Mouse (Mus musculus): ENCODE measurements at regions not wholly inside any gene's neighbourhood (a gene's known extent, or its start where the extent isn't known, plus 50 kb on each side); places are given as distances from the start of the nearest gene placed in this dataset.

DNA sequence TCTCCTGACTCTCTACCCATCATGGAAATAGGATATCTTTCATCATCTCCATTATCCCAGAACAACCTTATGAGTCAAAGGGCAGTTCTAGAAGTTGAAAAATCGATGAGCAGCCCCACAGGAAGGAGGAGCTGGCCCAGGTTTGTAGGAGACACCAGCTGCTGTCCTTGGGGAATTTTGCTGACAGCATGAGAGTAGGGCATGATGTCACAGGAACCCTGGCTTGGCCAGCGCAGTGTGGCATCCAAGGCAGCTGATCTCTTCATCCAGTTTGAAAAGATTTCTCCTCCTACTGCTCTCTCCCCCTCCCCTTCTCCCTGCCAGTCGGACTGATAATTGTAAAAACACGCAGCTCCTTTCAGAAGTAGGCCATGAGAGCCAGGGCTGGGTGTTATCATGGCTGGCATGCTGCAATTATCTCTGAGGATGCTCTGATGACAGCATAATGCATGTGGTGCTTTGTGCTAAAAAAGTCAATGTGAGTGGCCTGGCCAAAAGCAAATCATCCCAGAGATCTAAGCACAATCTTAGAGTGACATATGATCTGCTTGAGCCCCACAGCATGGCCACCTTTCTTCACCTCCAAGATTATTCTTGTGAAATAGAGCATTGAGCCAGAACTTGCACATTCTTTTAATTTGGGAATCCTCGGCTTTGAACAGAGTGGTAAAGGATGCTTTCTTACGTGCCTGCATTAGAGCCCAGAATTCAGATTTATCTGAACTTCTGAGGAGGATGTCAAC is 54.2 kb downstream of the Gjd2 start:
- DNase-seq, result no peak

GRCm38 (mm10) chr2:113952480-113952879 is 60.9 kb downstream of the Gjd2 start:
- DNase-seq, result no peak

DNA sequence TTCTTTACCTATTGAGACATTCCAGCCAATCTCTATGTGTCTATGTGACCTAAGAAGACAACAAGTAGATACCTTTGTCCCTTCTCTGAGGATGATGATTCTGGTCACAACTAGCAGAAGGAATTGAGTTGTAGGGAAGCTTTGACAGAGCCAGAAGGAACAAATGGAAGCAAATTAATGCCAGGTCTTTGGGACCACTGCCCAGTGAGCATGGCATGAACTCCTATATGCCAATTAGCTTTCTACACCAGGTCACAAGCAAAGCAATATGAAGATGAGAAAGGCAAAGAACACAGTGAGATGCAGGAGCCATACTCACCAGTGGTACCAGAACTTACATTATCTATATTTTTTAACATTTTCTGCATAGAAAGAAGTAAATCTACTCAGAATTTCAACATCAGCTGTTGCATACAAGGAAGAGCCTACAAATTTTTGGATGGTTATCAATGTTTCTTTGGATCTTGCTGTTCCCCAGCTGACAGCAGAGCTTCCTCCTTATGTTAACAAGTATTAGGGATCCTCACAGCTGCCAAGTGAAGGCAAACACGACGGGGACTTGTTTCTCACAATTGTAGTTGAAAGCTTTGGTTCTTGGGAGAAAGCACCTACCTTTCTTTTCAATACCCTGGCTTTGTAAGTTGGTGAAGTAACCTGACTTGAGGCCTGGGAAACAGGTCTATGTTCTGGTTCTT is 64.0 kb downstream of the Gjd2 start:
- DNase-seq, result peak; percentile 94 to 95

- no peak for DNase-seq
Observed at GRCm38 (mm10) chr2:113931689-113932088, 81.7 kb downstream of the Gjd2 start.

GRCm38 (mm10) chr2:113930948-113931347 is 82.5 kb downstream of the Gjd2 start:
- no peak for DNase-seq

GRCm38 (mm10) chr2:113929650-113930049 is 81.2 kb upstream of the Arhgap11a start:
- DNase-seq, result no peak

- DNase-seq, result peak in 1 of 2 experiments; percentile 36
Observed at GRCm38 (mm10) chr2:113924138-113924537, 75.7 kb upstream of the Arhgap11a start.

- no peak for DNase-seq
Observed at GRCm38 (mm10) chr2:113918913-113919312, 70.5 kb upstream of the Arhgap11a start.

DNA sequence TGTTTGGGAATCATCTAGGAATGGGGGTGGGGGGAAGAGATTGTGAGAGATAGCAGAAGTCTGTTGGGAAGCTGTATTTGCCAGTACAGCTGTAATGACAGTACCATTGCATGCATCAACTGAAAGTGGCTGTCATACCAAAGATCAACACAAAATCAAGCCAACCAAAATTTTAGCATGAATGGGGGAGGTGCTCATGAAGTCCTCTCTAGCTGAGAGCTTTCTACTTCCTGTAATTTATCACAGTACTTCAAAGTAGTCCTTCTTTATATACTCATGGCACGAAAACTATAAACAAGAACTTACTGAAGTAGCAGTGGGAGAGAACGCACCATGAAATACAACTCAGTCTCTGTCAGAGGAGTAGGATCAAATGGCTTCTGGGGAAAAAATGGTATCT is 65.8 kb upstream of the Arhgap11a start:
- no peak for DNase-seq

DNA sequence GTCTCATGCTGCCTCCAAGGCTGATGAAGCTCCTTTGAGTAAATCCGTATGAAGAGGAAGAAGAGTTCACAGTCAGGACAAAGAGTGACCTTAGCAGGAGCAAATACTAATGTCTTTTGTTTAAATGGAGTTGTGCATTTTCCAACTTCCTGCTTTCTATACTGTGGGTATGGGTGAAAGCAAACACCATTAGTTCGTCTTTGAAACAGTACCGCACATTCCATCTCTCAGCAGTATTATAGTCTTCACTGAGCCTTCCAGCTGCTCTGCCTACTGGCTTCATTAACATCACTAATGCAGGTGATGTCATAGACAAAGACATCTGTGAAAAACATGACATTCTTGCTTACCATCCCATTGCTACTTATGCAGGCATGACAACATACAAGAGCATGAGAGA is 62.7 kb upstream of the Arhgap11a start:
- DNase-seq, result no peak

GRCm38 (mm10) chr2:113909502-113909901 is 61.0 kb upstream of the Arhgap11a start:
- no peak for DNase-seq

GRCm38 (mm10) chr2:113908636-113909035 is 60.2 kb upstream of the Arhgap11a start:
- DNase-seq, result no peak

DNA sequence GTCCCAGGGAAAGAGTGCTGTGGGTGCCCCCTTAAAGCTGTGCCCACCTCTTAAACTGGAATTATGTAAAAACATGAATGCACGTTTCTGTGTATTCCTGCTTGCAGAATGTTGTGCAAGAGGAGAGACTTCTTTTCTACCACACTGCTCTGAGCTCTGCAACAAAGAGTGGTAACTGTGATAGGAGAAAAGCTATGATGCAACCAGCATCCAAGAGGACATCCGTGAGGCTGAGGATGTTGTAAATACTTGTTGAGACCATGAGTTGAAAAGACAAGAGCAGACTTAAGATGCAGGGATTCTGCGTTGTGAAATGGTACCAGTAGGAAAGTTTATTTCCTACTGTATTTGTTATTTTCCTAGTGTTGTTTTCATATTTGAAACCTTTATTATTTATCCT is 56.0 kb upstream of the Arhgap11a start:
- no peak for DNase-seq

- no peak for DNase-seq
Observed at GRCm38 (mm10) chr2:113903865-113904264, 55.4 kb upstream of the Arhgap11a start.

- no peak for DNase-seq
Observed at GRCm38 (mm10) chr2:113903006-113903545, 54.6 kb upstream of the Arhgap11a start.

- DNase-seq, result peak in 1 of 2 experiments; percentile 8
Observed at GRCm38 (mm10) chr2:113902406-113902805, 53.9 kb upstream of the Arhgap11a start.

DNA sequence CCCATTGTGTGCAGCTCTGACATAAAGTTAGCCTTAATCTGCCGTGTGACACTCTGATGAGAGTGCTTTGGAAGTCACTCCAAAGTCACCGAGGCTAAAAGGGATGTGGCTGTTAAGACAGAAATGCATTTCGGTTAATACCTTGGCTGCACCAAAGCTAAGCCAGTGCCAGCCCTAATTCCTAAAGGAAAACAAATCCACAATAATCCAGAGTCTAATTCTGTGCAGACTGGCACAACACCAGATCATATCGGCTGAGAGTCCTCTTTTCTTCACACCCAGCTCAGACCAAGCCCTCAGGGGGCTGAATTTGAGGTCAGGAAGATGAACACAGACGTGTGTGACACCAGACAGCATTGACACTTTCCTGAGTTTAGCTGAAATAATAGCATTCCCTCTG is 52.0 kb upstream of the Arhgap11a start:
- no peak for DNase-seq

GRCm38 (mm10) chr2:113898747-113899146 is 50.3 kb upstream of the Arhgap11a start:
- no peak for DNase-seq

Data from cerebellum, postnatal 14 days (tissue).